Mouse (Mus musculus) midbrain, embryonic 11.5 days (tissue): ENCODE results near the gene Esrrb. TPM values are rescaled to one million over a fixed set of nuclear protein-coding genes. Genes with fewer than 3 reads are reported as not detected.

ENCODE experiments used
- ATAC-seq: fragments of 200-750 bp; cut with Nextera tagmentation; 2 replicates; pipeline ENCODE4 v1.8.0; 2017; ENCODE audit warnings: moderate TSS enrichment, moderate library complexity; ENCODE audit not compliant: low FRiP score
- DNase-seq: peaks from one replicate; pipeline ENCODE4 v3.0.0; 2015; ENCODE audit warnings: low spot score; ENCODE audit errors: missing footprints
- H3K27ac ChIP-seq: fragments of 300-500 bp; sonication (generic); 2 replicates; pipeline ENCODE4 v1.5.1; 2014; ENCODE audit warnings: low read depth, low read length
- H3K27me3 ChIP-seq: fragments of 300-500 bp; sonication (generic); 2 replicates; pipeline ENCODE4 v1.6.1; 2014; ENCODE audit warnings: mild to moderate bottlenecking, low read length, moderate library complexity, mixed read lengths; ENCODE audit not compliant: control insufficient read depth, insufficient read depth
- H3K36me3 ChIP-seq: fragments of 300-500 bp; sonication (generic); 2 replicates; pipeline ENCODE4 v1.6.1; 2014; ENCODE audit warnings: mild to moderate bottlenecking, low read length, moderate library complexity, mixed read lengths; ENCODE audit not compliant: control insufficient read depth, insufficient read depth
- H3K4me1 ChIP-seq: fragments of 300-500 bp; sonication (generic); 2 replicates; pipeline ENCODE4 v1.6.1; 2014; ENCODE audit warnings: low read length; ENCODE audit not compliant: control insufficient read depth, insufficient read depth
- H3K4me2 ChIP-seq: fragments of 300-500 bp; sonication (generic); 2 replicates; pipeline ENCODE4 v1.6.1; 2014; ENCODE audit warnings: mild to moderate bottlenecking, moderate library complexity
- H3K4me3 ChIP-seq: fragments of 300-500 bp; sonication (generic); 2 replicates; pipeline ENCODE4 v1.5.1; 2014; ENCODE audit warnings: low read depth, low read length
- H3K9ac ChIP-seq: fragments of 300-500 bp; sonication (generic); 2 replicates; pipeline ENCODE4 v1.6.1; 2014; ENCODE audit warnings: low read length
- H3K9me3 ChIP-seq: fragments of 300-500 bp; sonication (generic); 2 replicates; pipeline ENCODE4 v1.6.1; 2016; ENCODE audit warnings: low read length; ENCODE audit not compliant: control insufficient read depth
- WGBS: fragments of 180-500 bp; shearing (Covaris S2); extraction: QIAGEN DNeasy Blood & Tissue Kit; methylation state at CpG from one replicate; pipeline ENCODE4 v1.1.7; 2014; 5-methylcytosine and 5-hydroxymethylcytosine counted together
- polyA plus RNA-seq: library from polyadenylated mRNA; unstranded; fragments of >200 nt; fragmentation: Nextera tagmentation; extraction: Ambion mirVana; gene quantifications from 2 replicates; pipeline ENCODE4 v1.2.1, GENCODE M21; 2014

Esrrb gene
- polyA plus RNA-seq, 1 experiment from 2014 or later, result 1.00 TPM

DNA sequence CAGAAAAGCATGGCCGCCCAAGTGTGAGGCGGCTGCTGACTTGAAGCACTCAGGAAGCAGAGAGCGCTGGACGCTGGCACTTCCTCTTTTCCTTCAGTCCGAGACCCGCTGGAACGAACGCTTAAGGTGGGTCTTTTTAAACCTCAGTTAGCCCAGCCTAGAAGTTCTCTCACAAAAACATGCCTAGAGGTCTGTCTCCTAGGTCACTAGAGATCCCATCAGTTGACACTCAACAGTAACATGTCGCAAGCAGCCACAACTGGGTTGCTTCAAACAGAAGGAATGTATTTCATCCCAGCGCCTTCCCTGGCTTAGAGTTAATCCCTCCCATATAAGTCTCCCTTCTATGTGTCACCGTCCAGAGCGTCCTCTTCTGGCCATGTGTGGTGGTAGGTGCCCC, 33.9 kb downstream of the Esrrb start:
- no peak for ATAC-seq

GRCm38 (mm10) chr12:86395326-86395725, 34.4 kb downstream of the Esrrb start:
- H3K4me1 ChIP-seq, result no peaks in the 10 kb centered on the region
- no peaks in the 10 kb centered on the region for H3K27me3 ChIP-seq
- WGBS, result 60% methylated on average over 7 of the region's 7 CpGs
- DNase-seq (no peak), ATAC-seq (no peak)
- no peaks in the 10 kb centered on the region for H3K9me3 ChIP-seq
- H3K9ac ChIP-seq, result no peak overlapping the region
- no peak overlapping the region for H3K27ac ChIP-seq
- H3K4me2 ChIP-seq, result no peak overlapping the region
- no peak overlapping the region for H3K4me3 ChIP-seq
- H3K36me3 ChIP-seq, result no peaks in the 10 kb centered on the region

More for the DNA sequence above, 33.9 kb downstream of the Esrrb start:
- no peaks in the 10 kb centered on the region for H3K36me3 ChIP-seq
- peak; percentile 65 for DNase-seq
- H3K9me3 ChIP-seq, result no peaks in the 10 kb centered on the region
- no peaks in the 10 kb centered on the region for H3K4me1 ChIP-seq
- no peak overlapping the region for H3K27ac ChIP-seq
- no peaks in the 10 kb centered on the region for H3K27me3 ChIP-seq
- no peak overlapping the region for H3K4me2 ChIP-seq
- 90% methylated on average over 12 of the region's 12 CpGs for WGBS
- no peak overlapping the region for H3K9ac ChIP-seq
- no peak overlapping the region for H3K4me3 ChIP-seq

DNA sequence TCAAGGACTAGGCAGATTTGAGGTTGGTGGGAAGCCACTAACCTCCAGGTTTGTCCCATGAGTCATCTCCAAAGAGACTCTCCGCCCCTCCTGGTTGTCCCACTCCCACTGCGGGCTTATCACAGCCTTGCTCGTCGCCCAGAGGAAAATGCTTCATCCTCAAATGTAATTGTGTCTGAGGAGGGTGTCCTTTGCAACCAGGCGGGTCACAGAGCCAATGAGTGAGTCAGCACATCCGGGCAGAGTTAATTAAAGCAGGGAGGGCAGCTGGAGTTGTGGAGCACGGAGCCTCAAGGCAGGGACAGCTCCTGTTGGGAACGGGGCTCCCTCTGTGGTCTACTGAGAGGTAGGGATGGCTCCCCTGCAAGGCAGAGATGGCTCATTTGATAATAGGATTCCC, 37.8 kb downstream of the Esrrb start:
- 31% methylated on average over 8 of the region's 8 CpGs for WGBS
- Histone ChIP-seq H3K4me3 (no peak overlapping the region), H3K4me1 (no peaks in the 10 kb centered on the region), H3K9me3 (no peaks in the 10 kb centered on the region), H3K27ac (no peak overlapping the region), H3K27me3 (no peaks in the 10 kb centered on the region), H3K4me2 (no peak overlapping the region), H3K36me3 (no peaks in the 10 kb centered on the region), H3K9ac (no peak overlapping the region)
- DNase-seq, result peak; percentile 77
- ATAC-seq, result no peak

DNA sequence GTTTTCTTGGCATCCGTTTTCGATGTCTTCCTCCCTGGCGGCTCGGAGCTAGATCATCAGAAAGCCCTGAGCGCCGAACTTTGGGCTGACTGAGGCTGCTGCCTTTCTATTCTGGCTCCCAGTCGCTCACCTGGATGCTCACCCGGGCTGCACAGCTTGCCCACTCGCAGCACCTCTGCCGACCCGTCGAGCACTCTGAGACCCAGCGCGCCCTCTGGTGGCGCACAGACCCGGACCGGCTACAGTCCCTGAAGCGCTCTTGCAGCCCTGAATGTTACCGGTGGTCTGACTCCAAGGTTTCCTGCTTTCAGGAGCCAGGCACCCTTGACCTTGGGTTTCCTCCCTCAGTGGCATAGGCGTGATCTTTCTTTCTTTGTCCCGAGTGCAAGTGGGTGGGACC, 41.8 kb downstream of the Esrrb start:
- H3K36me3 ChIP-seq, result no peaks in the 10 kb centered on the region
- DNase-seq, result peak; percentile 99
- H3K9me3 ChIP-seq, result no peaks in the 10 kb centered on the region
- H3K4me2 ChIP-seq, result peak overlapping the region; percentile 30; the same call in 1 of the 2 replicates
- WGBS, result 5% methylated on average over 21 of the region's 21 CpGs
- H3K27ac ChIP-seq, result no peak overlapping the region
- H3K4me1 ChIP-seq, result no peaks in the 10 kb centered on the region
- ATAC-seq, result peak; percentile 58; the same call in 1 of the 2 replicates
- no peak overlapping the region for H3K4me3 ChIP-seq
- H3K27me3 ChIP-seq, result peaks cover 2% of the 10 kb centered on the region; the same call in 1 of the 2 replicates
- H3K9ac ChIP-seq, result no peak overlapping the region

DNA sequence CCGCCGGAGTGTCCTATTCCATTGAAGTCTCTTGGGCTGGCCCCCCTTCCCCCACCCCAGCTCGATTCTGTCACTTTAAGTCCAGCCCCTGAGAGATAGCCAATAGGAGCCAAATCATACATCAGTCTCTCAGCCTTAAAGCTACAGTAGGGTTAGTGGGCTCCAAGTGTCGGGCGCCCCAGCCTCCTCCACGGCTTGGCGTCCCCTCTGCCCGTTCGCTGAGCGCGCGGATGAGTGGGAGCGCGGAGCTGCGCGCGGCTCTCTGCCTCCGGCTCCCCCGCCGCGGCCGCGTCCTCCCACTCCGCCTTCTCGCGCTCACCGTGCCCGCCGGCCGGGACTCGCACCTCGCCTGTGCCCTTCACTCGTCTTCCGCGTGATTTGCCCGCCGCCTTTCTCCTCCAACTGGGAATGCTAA, 60.6 kb downstream of the Esrrb start:
- Histone ChIP-seq H3K36me3 (no peaks in the 10 kb centered on the region), H3K9me3 (no peaks in the 10 kb centered on the region), H3K9ac (peak overlapping the region; percentile 49), H3K4me1 (peaks cover 7% of the 10 kb centered on the region), H3K4me2 (peak overlapping the region; percentile 67), H3K27me3 (peaks cover 55% of the 10 kb centered on the region), H3K27ac (no peak overlapping the region), H3K4me3 (peak overlapping the region; percentile 41)
- WGBS, result under 1% methylated on average over 37 of the region's 37 CpGs
- peak; percentile 86 for ATAC-seq
- peak; percentile 93 for DNase-seq

DNA sequence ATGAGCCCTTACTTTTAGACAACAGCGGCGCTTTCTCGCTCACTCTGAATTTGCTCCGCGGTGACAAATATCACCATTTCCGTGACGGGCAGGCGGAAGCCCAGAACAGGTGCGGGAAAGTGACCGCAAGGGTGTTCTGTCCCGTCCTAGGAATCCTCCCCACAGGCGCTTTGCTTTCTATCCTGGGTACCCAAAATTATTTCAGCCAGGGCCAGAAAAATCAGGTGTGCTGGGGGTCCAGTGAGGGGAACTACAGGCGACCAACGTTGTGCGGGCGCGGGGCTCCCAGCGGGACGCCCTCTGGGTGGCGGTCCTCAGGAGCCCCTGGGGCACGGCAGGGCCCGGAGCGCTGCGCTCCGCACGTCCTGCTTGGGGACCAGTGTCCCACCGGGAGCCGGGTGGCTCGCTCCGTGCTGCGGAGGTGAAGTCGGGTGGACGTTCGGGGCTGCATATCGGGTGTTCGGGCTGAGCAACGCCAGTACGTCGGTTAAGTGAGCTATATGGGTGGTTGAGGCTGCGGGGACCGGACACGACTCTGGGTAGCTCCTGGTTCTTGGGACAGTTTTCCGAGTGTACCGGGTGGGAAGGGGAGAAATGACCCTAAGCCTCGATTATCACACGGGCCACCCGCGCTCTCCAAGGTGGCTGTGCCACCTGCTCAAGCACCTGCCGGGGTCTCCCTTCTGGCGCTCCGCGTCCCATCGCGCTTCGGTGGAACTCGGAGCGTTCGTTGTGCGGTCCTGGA, 61.4 kb downstream of the Esrrb start:
- Histone ChIP-seq H3K27ac (no peak overlapping the region), H3K4me3 (peak overlapping the region; percentile 41), H3K4me1 (peaks cover 9% of the 10 kb centered on the region), H3K9ac (0 out of 2 replicates have a peak overlapping the region, but pooled peaks have one; percentile 18), H3K9me3 (no peaks in the 10 kb centered on the region), H3K27me3 (peaks cover 55% of the 10 kb centered on the region), H3K36me3 (no peaks in the 10 kb centered on the region), H3K4me2 (peak overlapping the region; percentile 67)
- DNase-seq, result peak; percentile 93
- no peak for ATAC-seq
- 2% methylated on average over 59 of the region's 59 CpGs for WGBS

DNA sequence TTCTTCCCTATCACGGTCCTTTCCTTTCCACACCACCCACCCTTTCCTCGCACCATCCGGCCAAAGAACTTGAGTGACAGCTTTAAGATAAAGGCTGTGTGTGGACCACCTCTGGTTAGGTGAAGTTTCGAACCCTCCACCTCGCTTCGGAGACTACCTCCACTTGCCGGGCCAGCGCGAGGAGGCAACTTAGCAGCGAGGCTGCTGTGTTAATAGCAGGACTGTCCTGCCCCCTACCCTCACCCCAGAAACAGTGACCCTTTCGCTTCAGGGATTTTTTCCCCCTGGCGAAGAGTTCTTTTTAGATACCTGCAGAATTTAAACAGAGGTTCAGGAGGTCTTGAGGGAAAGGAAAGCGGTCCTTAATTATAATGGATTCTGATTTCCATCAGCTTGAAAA, 62.2 kb downstream of the Esrrb start:
- Histone ChIP-seq H3K36me3 (no peaks in the 10 kb centered on the region), H3K4me1 (peaks cover 9% of the 10 kb centered on the region), H3K4me3 (0 out of 2 replicates have a peak overlapping the region, but pooled peaks have one; percentile 41), H3K27ac (no peak overlapping the region), H3K9me3 (no peaks in the 10 kb centered on the region), H3K9ac (no peak overlapping the region), H3K27me3 (peaks cover 58% of the 10 kb centered on the region), H3K4me2 (no peak overlapping the region)
- DNase-seq (peak; percentile 92), ATAC-seq (no peak)
- WGBS, result 6% methylated on average over 13 of the region's 13 CpGs

DNA sequence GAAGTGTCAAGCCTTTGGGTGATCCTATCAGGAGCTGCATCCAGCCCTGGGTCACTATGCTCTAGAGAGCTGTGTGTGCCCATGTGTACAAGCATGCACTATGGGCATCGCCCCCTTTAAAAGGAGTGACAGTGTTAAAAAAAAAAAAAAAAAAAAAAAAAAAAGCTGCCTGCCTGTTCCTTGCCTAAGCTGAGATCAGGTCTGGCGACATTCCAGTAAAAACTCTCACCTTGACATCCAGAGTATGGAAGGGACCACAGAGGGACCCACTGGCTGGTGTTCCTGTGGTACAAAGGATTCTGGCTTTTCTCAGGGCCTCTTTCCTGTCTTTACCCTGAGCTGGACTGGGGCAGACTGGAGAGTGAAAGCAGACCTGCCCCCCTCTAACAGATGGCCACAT, 66.7 kb downstream of the Esrrb start:
- no peak overlapping the region for H3K27ac ChIP-seq
- peaks cover 33% of the 10 kb centered on the region for H3K27me3 ChIP-seq
- peaks cover 3% of the 10 kb centered on the region for H3K4me1 ChIP-seq
- no peaks in the 10 kb centered on the region for H3K9me3 ChIP-seq
- H3K4me3 ChIP-seq, result no peak overlapping the region
- ATAC-seq, result no peak
- no peak overlapping the region for H3K4me2 ChIP-seq
- DNase-seq, result no peak
- 85% methylated on average over 2 of the region's 2 CpGs for WGBS
- H3K9ac ChIP-seq, result no peak overlapping the region
- H3K36me3 ChIP-seq, result no peaks in the 10 kb centered on the region

DNA sequence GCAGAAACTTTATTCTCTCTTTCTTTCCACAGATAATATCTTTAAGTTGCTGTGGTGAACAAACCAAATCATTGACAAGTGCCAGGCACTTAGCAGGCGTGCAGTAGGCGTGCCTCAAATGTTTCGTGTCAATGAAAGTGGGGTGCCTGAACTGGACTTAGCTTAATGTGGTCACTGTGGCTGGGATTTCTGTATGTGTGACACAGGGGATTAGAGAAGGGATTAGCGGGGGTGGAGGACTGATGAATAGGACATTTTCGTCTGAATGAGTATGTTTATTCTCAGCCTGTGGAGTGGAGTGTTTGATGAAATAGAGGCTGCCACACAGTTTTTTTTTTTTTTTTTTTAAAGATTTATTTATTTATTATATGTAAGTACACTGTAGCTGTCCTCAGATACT, 70.8 kb downstream of the Esrrb start:
- H3K9ac ChIP-seq, result no peak overlapping the region
- no peaks in the 10 kb centered on the region for H3K36me3 ChIP-seq
- ATAC-seq (no peak), DNase-seq (no peak)
- peaks cover 9% of the 10 kb centered on the region; the same call in 1 of the 2 replicates for H3K27me3 ChIP-seq
- H3K27ac ChIP-seq, result no peak overlapping the region
- H3K4me2 ChIP-seq, result no peak overlapping the region
- peaks cover 6% of the 10 kb centered on the region; the same call in 1 of the 2 replicates for H3K4me1 ChIP-seq
- H3K9me3 ChIP-seq, result no peaks in the 10 kb centered on the region
- WGBS, result 34% methylated on average over 5 of the region's 5 CpGs
- no peak overlapping the region for H3K4me3 ChIP-seq
